Mouse (Mus musculus): Measurements from ENCODE around the gene Raet1e. TPM values are rescaled to one million over a fixed set of nuclear protein-coding genes. Genes with fewer than 3 reads are reported as not detected.
A peak's percentile ranks its signal among the peaks of the same experiment; 100 is the strongest.
"Not testable (repeated sequence)": the region's sequence is repeated elsewhere in the genome, so short reads cannot be mapped to it uniquely, and the experiment has no call there.

Gene Raet1e
- total and polyA plus RNA-seq, 3 experiments = 0.03 to 0.27 TPM; not detected in 1

GRCm38 (mm10) chr10:22149691-22150465, 8.5 kb upstream of the Raet1e start:
- Histone ChIP-seq H3K27me3 (ENCODE audit: insufficient read depth, low read length) (no peaks in the 10 kb centered on the region), H3K4me3 (ENCODE audit: low read depth, low read length) (peak overlapping the region; percentile 67; the same call in 1 of the 2 replicates), H3K4me1 (ENCODE audit: insufficient read depth, low read depth, low read length) (no peaks in the 10 kb centered on the region), H3K36me3 (replicated peaks) (no peaks in the 10 kb centered on the region), H3K9me3 (replicated peaks) (peaks cover 4% of the 10 kb centered on the region; the same call in 1 of the 2 replicates)
- ATAC-seq (ENCODE audit: extremely low read depth, insufficient number of reproducible peaks, low FRiP score, poor library complexity, severe bottlenecking) (no peak; the same call in 1 of the 2 replicates), DNase-seq (ENCODE audit: low spot score) (no peak)
- TF ChIP-seq TAL1 (conservative IDR thresholded peaks at IDR 0.05; ENCODE audit: low read depth, low read length) = no peak
- no peak for TF ChIP-seq GATA2 (IDR thresholded peaks at IDR 0.05; ENCODE audit: borderline replicate concordance, low read depth, low read length)
- no peak for TF ChIP-seq GATA1 (IDR thresholded peaks at IDR 0.05; ENCODE audit: borderline replicate concordance, low read length)
- TF ChIP-seq POLR2AphosphoS5 (IDR thresholded peaks at IDR 0.05; ENCODE audit: insufficient replicate concordance, low read depth, low read length) = no peak
- TF ChIP-seq CTCF (IDR thresholded peaks at IDR 0.05; ENCODE audit: low read depth, low read length) = no peak

- ATAC-seq (ENCODE audit: extremely low read depth, insufficient number of reproducible peaks, low FRiP score, poor library complexity, severe bottlenecking) (no peak), DNase-seq (ENCODE audit: low spot score) (no peak)
- H3K4me3 ChIP-seq (ENCODE audit: low read depth, low read length) = no peak overlapping the region
- H3K36me3 ChIP-seq (replicated peaks) = no peaks in the 10 kb centered on the region
- no peaks in the 10 kb centered on the region; the same call in 1 of the 2 replicates for H3K27me3 ChIP-seq (ENCODE audit: insufficient read depth, low read length)
- TF ChIP-seq GATA1 (IDR thresholded peaks at IDR 0.05; ENCODE audit: borderline replicate concordance, low read length) (no peak), CTCF (IDR thresholded peaks at IDR 0.05; ENCODE audit: low read depth, low read length) (no peak), GATA2 (IDR thresholded peaks at IDR 0.05; ENCODE audit: borderline replicate concordance, low read depth, low read length) (no peak), POLR2AphosphoS5 (IDR thresholded peaks at IDR 0.05; ENCODE audit: insufficient replicate concordance, low read depth, low read length) (no peak), TAL1 (conservative IDR thresholded peaks at IDR 0.05; ENCODE audit: low read depth, low read length) (no peak)
- H3K4me1 ChIP-seq (ENCODE audit: insufficient read depth, low read depth, low read length) = no peaks in the 10 kb centered on the region
- H3K9me3 ChIP-seq (replicated peaks) = peaks cover 4% of the 10 kb centered on the region; the same call in 1 of the 2 replicates
Observed at GRCm38 (mm10) chr10:22150593-22150992, 7.8 kb upstream of the Raet1e start.

- not testable (repeated sequence) for ATAC-seq (ENCODE audit: extremely low read depth, insufficient number of reproducible peaks, low FRiP score, poor library complexity, severe bottlenecking); H3K9me3 ChIP-seq (replicated peaks); DNase-seq (ENCODE audit: low spot score); H3K4me1 ChIP-seq (ENCODE audit: insufficient read depth, low read depth, low read length); H3K27me3 ChIP-seq (ENCODE audit: insufficient read depth, low read length); H3K4me3 ChIP-seq (ENCODE audit: low read depth, low read length); H3K36me3 ChIP-seq (replicated peaks)
Observed at GRCm38 (mm10) chr10:22151056-22151862, 7.1 kb upstream of the Raet1e start.

- H3K27me3 ChIP-seq (ENCODE audit: insufficient read depth, low read length); H3K36me3 ChIP-seq (replicated peaks); H3K4me1 ChIP-seq (ENCODE audit: insufficient read depth, low read depth, low read length); H3K9me3 ChIP-seq (replicated peaks); DNase-seq (ENCODE audit: low spot score); H3K4me3 ChIP-seq (ENCODE audit: low read depth, low read length); ATAC-seq (ENCODE audit: extremely low read depth, insufficient number of reproducible peaks, low FRiP score, poor library complexity, severe bottlenecking): not testable (repeated sequence)
Observed at GRCm38 (mm10) chr10:22151863-22152640, 6.3 kb upstream of the Raet1e start.

- H3K27me3 ChIP-seq (ENCODE audit: insufficient read depth, low read length); H3K36me3 ChIP-seq (replicated peaks); H3K4me1 ChIP-seq (ENCODE audit: insufficient read depth, low read depth, low read length); ATAC-seq (ENCODE audit: extremely low read depth, insufficient number of reproducible peaks, low FRiP score, poor library complexity, severe bottlenecking); H3K9me3 ChIP-seq (replicated peaks); H3K4me3 ChIP-seq (ENCODE audit: low read depth, low read length); DNase-seq (ENCODE audit: low spot score): not testable (repeated sequence)
Observed at GRCm38 (mm10) chr10:22153147-22153690, 5.2 kb upstream of the Raet1e start.

- ATAC-seq (ENCODE audit: extremely low read depth, insufficient number of reproducible peaks, low FRiP score, poor library complexity, severe bottlenecking); H3K4me1 ChIP-seq (ENCODE audit: insufficient read depth, low read depth, low read length); H3K36me3 ChIP-seq (replicated peaks); H3K9me3 ChIP-seq (replicated peaks); DNase-seq (ENCODE audit: low spot score); H3K27me3 ChIP-seq (ENCODE audit: insufficient read depth, low read length): not testable (repeated sequence)
- peak overlapping the region; percentile 56; the same call in 1 of the 2 replicates for H3K4me3 ChIP-seq (ENCODE audit: low read depth, low read length)
Observed at GRCm38 (mm10) chr10:22154127-22154526, 4.2 kb upstream of the Raet1e start.
